Mouse (Mus musculus) Patski (cell line): Measurements from ENCODE around the gene Ubtd2. TPM values are rescaled to one million over a fixed set of nuclear protein-coding genes. Genes with fewer than 3 reads are reported as not detected.
A peak's percentile ranks its signal among the peaks of the same experiment; 100 is the strongest.
"Not testable (repeated sequence)": the region's sequence is repeated elsewhere in the genome, so short reads cannot be mapped to it uniquely, and the experiment has no call there.

Experiments
- ATAC-seq: fragments of 100-300 bp; one replicate; pipeline ENCODE4 v1.8.0; 2021
- CTCF ChIA-PET: fragments of 350-600 bp; sonication (Branson Sonifier 250); formaldehyde crosslinking; loops from one replicate; lab custom pipeline; 2022; ENCODE audit warnings: inconsistent platforms; lab: Charles Lee
- POLR2A ChIA-PET: fragments of 350-600 bp; sonication (Branson Sonifier 250); formaldehyde crosslinking; loops from one replicate; lab custom pipeline; 2022; ENCODE audit warnings: antibody characterized with exemption, inconsistent platforms; lab: Charles Lee
- DNase-seq: peaks from one replicate; pipeline ENCODE4 v3.0.0-alpha.2; 2011; ENCODE audit warnings: low read depth, low spot score
- H3K27me3 ChIP-seq: fragments of 371-371 bp; one replicate; pipeline ENCODE4 v1.5.1; 2021
- CTCF ChIP-seq: fragments of 100-300 bp; IDR thresholded peaks from one replicate; pipeline ENCODE4 v1.5.1; 2021
- in situ Hi-C: fragments of 300-500 bp; cut with MboI; formaldehyde crosslinking; loops from 3 replicates; pipeline ENCODE4 v1.11.1; 2018; ENCODE audit warnings: low pct_unique_long_range_greater_than_20kb, mixed read lengths
- polyA plus RNA-seq: library from polyadenylated mRNA; unstranded; gene quantifications from one replicate; pipeline ENCODE4 v1.2.3, GENCODE M21; 2021

Ubtd2 gene
- polyA plus RNA-seq, 1 experiment from 2014 or later = 22.4 TPM

DNA sequence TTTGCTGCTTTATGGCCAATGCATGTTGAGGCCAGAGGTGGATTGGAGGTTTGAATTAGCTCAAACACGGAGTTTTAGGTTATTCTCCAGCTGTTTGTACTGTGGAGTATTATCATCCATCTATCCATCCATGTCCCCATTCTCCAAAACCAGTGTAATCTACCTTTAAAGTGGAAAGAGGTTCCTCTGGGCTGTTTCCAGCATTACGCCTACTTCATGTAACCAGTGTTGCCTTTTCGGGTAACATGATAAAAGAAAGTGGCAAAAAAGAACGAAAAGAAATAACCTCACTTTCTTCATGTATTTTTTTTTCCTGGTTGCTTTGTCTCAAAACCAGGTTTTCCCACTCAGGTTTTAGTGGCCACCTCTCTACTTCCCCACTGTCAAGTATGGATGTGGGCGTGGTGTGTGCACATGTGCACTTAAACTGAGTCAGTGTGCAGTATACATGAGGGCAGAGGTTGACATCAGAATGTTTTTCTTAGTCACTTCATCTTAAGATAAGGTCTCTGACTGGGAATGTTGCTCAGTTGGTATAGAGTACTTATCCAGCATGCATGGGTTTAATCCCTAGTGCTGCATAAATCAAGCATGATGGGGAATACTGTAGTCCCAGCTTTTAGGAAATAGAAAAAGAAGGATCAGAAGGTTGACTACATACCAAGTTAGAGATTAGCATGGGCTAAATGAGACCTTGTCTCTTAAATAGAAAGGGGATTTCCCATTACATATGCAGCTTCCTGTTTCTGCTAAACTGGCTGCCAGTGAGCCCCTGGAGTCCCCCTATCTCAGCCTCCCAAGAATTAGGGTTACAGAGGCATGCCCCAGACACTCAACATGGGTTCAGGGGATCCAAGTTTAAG is 33.9 kb downstream of the Ubtd2 start:
- ChIA-PET POLR2A (no interaction called here), CTCF (interaction anchor here (1.4 to 1.8 kb wide), 3 partner anchors 14 to 25 kb away, joined by 3 to 5 read pairs (median 3); no protein-coding TSS in a partner anchor)
- in situ Hi-C loops = no loop called here
- H3K27me3 ChIP-seq = no peaks in the 10 kb centered on the region
- ATAC-seq = no peak
- no peak for TF ChIP-seq CTCF
- DNase-seq = no peak

DNA sequence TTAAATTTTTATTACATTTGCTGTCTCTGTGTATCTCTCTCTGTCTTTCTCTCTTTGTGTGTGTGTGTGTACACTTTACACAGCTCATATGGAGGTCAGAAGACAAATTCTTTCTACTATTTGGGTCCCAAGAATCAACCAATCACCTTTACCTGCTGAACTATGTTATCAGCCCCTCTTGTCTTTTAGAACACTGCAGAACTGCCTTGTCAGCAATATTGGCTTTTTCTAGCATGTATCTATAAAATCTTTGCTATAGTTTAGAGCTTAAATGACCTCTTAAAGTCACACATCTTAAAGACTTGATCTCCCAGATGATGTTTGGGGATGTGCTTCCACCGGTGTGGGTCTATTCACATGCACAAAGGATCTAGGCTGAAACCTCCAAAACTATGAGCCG is 35.9 kb downstream of the Ubtd2 start:
- ChIA-PET CTCF (interaction anchor here (0.9 to 1.6 kb wide), 3 partner anchors 9 to 16 kb away, joined by 3 to 7 read pairs (median 5); no protein-coding TSS in a partner anchor), POLR2A (no interaction called here)
- ATAC-seq = no peak
- in situ Hi-C loops = no loop called here
- no peak for DNase-seq
- TF ChIP-seq CTCF = no peak
- no peaks in the 10 kb centered on the region for H3K27me3 ChIP-seq

DNA sequence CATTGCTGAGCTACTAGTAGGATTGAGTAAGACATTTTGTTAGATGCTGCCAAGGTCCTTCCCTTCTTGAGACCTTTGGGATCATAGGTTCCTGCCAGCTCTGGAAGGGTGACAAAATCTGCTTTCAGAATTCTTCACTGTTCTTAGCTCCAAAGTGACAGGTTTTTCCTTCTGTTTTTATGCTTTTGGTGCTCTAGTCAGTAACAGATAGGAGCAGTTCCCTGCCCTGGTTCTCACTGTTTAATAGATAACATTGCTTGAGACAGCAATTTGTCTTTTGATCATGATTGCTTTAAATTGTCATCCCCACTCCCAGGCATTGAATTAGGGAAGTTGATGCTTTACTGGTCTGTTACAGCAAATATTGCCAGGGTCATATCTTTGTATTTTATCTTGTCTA is 38.1 kb downstream of the Ubtd2 start:
- no peak for TF ChIP-seq CTCF
- ChIA-PET POLR2A (no interaction called here), CTCF (interaction anchor here (1.1 kb wide), 1 partner anchor 30 kb away, joined by 4 read pairs; no protein-coding TSS in a partner anchor)
- no peak for ATAC-seq
- H3K27me3 ChIP-seq = no peaks in the 10 kb centered on the region
- no peak for DNase-seq
- in situ Hi-C loops = no loop called here

DNA sequence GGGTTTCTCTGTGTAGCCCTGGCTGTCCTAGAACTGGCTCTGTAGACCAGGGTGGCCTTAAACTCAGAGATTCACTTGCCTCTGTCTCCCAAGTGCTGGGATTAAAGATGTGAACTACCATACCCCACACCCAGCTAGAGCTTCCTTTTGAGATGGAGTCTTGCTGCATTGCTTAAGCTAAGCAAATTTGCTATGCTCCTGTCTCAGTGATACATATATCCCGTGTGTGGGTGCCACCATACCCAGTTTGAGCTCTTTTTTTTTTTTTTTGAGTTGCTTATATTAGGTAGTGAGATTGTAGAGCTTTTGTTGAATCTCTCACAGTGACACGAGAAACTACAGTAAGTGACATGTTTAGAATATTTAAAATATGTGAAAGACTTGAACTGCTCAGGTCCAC is 40.1 kb downstream of the Ubtd2 start:
- ATAC-seq (no peak), DNase-seq (no peak)
- CTCF ChIA-PET = no interaction called here
- no peak for TF ChIP-seq CTCF
- no peaks in the 10 kb centered on the region for H3K27me3 ChIP-seq
- in situ Hi-C loops = no loop called here
- POLR2A ChIA-PET = no interaction called here

DNA sequence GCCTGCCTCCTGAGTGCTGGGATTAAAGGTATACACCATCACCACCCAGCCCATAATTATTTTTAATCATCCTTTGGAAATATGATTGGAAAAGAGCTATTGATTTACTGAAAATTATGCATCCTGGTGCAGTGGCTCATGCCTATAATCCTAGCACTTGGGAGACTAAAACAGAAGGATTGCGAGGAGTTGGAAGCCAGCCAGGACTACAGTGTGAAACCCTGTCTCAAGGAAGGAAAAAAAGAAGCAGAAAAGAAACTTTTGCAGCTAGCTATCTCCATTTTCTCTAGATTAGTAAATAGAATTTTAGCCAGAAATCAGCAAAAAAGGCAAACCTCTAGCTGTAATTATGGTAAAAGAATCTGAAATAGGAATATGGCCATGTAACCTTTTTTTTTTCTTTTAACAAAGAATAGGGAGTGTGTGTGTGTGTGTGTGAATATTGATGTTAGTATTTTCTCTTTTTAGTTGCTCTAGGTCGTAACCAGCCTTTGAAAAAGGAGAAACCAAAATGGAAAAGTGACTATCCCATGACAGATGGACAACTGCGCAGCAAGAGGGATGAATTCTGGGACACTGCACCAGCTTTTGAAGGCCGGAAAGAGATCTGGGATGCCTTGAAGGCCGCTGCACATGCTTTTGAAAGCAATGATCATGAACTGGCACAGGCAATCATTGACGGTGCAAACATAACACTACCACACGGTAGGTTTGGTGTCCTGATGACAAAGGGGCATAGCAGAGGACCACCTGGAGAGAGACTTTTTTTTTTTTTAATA is 43.8 kb downstream of the Ubtd2 start:
- no peak for TF ChIP-seq CTCF
- no peaks in the 10 kb centered on the region for H3K27me3 ChIP-seq
- POLR2A ChIA-PET = no interaction called here
- ATAC-seq (no peak), DNase-seq (no peak)
- in situ Hi-C loops = no loop called here
- CTCF ChIA-PET = interaction anchor here (1.3 to 2.2 kb wide), 4 partner anchors 11 to 94 kb away, joined by 3 to 5 read pairs (median 4); no protein-coding TSS in a partner anchor

DNA sequence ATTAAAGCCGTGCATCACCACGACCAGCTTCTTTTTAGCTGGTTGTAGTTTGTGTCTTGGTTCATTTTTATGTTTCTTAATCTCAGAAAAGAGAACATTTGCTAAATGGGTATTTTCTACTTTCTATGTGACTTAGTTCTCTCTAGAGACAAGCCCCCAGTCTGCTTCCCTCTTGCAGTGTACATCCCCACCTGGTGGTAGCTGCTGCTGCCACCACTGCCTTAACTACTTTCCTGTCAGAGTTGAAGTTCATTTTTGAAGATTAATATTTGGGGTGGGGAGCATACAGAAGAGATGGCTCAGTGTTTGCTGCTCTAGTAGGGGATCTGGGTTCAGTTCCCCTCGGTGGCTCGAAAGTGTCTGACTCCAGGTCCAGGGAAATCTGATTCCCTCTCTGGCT is 44.8 kb downstream of the Ubtd2 start:
- no peaks in the 10 kb centered on the region for H3K27me3 ChIP-seq
- in situ Hi-C loops = no loop called here
- no peak for ATAC-seq
- POLR2A ChIA-PET = no interaction called here
- TF ChIP-seq CTCF = peak; percentile 56
- DNase-seq = no peak
- CTCF ChIA-PET = interaction anchor here (1.2 to 1.4 kb wide), 2 partner anchors 12 to 43 kb away, joined by 3 read pairs; no protein-coding TSS in a partner anchor

DNA sequence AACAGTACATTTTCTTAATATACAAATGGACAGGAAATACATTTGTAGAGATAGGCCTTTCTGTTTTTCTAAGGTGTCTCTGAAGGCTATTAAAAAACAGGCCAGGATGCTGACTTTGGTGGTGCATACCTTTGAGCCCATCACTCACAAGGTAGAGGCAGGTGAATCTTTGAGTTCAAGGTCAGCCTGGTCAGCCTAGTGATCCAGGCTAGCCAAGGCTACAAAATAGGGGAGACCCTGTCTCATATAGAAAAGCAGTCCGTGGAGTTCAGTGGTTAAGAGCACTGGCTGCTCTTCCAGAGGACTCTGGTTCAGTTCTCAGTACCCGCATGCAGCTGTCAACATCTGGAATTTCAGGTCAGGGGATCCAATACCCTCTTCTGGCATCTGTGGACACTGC is 48.5 kb downstream of the Ubtd2 start:
- no peak for TF ChIP-seq CTCF
- H3K27me3 ChIP-seq = no peaks in the 10 kb centered on the region
- ChIA-PET CTCF (no interaction called here), POLR2A (no interaction called here)
- DNase-seq (no peak), ATAC-seq (no peak)
- in situ Hi-C loops = no loop called here

DNA sequence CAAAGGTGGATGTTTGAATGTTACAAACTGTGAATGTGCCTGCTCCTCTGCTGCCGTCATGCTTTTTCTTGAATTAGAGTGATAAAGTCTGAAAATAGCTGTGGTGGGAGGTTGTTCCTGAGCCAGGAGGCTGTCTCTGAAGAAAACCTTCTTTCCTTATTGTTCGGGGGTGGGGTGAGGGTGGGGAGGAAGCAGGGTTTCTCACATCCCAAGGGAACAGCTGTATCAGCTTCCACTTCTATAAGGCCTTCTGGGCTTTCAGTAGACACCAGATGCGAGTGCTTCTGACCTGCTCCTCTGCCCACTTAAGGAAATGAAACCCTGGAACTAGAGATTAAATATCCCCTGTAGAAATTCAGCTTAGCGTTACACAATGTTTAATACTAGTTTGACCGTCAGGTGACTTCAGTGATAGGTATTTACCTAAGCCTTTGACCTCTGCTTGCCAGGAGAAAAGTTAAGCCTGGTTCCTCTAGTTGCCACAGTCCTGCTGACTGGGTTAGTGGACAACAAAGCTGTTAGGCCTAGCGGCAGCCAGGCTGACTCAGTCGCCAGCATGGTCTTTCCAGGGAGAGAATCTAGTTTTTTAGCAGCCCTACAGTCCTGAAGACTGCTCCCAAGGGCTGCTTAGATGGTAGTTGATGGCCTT is 50.0 kb downstream of the Ubtd2 start:
- in situ Hi-C loops = no loop called here
- CTCF ChIA-PET = interaction anchor here (1.2 kb wide), 1 partner anchor 28 kb away, joined by 3 read pairs; no protein-coding TSS in a partner anchor
- H3K27me3 ChIP-seq = no peaks in the 10 kb centered on the region
- POLR2A ChIA-PET = no interaction called here
- no peak for DNase-seq
- TF ChIP-seq CTCF = no peak
- ATAC-seq = no peak

DNA sequence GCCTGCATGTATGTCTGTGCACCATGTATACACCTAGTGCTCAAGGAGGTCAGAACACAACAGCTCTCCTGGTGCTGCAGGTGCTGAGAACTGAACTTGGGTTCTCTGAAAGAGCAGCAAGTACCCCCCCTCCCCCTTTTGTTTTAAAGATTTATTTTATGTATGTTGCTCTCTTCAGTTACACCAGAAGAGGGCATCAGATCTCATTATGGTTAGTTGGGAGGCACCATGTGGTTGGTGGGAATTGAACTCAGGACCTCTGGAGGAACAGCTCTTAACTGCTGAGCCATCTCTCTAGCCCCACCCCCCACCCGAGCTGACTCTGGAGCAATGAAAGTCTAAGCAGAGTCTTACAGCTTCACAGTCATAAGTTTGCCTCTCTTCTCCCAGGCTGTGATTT is 55.8 kb downstream of the Ubtd2 start:
- ATAC-seq (no peak), DNase-seq (no peak)
- ChIA-PET CTCF (interaction anchor here (0.9 kb wide), 1 partner anchor 12 kb away, joined by 4 read pairs; no protein-coding TSS in a partner anchor), POLR2A (no interaction called here)
- in situ Hi-C loops = no loop called here
- TF ChIP-seq CTCF = peak; percentile 25
- no peaks in the 10 kb centered on the region for H3K27me3 ChIP-seq

DNA sequence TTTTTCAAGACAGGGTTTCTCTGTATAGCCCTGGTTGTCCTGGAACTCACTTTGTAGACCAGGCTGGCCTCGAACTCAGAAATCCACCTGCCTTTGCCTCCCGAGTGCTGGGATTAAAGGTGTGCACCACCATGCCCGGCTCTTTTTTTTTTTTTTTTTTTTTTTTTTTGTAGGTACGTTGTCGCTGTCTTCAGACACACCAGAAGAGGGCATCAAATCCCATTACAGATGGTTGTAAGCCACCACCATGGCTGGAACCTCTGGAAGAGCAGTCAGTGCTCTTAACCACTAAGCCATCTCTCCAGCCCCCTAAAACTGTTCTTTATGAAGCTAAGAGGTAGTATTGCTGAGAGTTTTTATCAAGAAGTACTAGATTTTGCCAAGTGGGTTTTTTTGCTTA is 59.7 kb downstream of the Ubtd2 start:
- ATAC-seq, in situ Hi-C loops, H3K27me3 ChIP-seq, POLR2A ChIA-PET, DNase-seq, CTCF ChIA-PET: not testable (repeated sequence)
- peak; percentile 16 for TF ChIP-seq CTCF
